Mouse (Mus musculus): ENCODE data around the gene Slc35g1. TPM values are rescaled to one million over a fixed set of nuclear protein-coding genes. Genes with fewer than 3 reads are reported as not detected.

Gene Slc35g1
- total RNA-seq, 2 experiments from 2014 or later: 1.6 to 2.6 TPM

DNA sequence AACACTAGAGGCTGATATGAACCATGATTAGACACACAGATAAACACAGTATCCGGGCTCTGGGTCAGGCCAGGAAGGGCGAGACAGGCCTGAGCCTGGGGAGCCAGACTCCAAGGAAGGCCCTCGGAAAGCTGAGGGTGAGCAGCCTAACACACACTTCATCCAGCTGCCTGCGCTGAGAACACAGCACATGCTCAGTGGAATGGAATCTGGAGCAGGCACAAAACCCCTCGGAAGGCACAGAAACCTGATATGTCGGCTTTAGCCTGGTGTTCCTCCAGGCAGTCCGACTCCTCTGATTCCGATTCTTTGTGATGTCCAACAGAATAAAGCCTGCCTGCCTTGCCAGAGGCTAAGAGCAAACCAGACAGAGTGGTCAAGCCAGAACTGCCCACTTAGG, 46.1 kb downstream of the Slc35g1 start:
- intact Hi-C loops (cut with DNase I): no loop called here

DNA sequence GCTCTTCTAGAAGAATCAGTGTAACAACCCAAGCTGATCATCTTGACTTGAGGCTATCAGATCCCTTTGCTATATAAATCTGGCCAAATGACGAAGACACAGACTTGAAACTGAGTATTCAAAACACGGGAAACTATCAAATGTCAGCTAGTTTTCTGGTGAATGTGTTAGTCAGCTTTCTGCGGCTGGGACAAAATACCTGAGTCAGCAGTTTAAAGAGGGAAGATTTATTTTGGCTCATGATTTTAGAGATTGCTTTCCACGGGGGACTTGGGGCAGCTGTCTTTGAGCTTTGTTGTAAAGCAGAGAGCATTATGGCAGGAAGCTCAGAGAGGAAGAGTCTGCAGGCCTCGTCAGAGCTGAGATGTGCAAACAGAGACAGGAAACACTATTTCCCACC, 50.0 kb downstream of the Slc35g1 start:
- DNase-seq (ENCODE audit: low spot score in 2 of 2): no peak
- intact Hi-C loops (cut with DNase I): no loop called here

More for the DNA sequence above, 46.1 kb downstream of the Slc35g1 start:
- DNase-seq (ENCODE audit: low spot score in 2 of 2): no peak

Other genes with a start within 250 kb of the Slc35g1 start
- gene Fra10ac1, start 171.8 kb upstream of the Slc35g1 start, total RNA-seq (2021): 10 to 100 TPM; 12.6 to 16.0 TPM
- gene Lgi1, start 131.4 kb upstream of the Slc35g1 start, total RNA-seq (2021): 100 to 1,000 TPM; 135 to 144 TPM
- 1 to 10 TPM; 3.9 to 7.9 TPM for gene Plce1, start 85.1 kb downstream of the Slc35g1 start, total RNA-seq (2021)

Measured in left cerebral cortex, postnatal 36 days (tissue).